Mouse (Mus musculus) cerebellum, postnatal 25 days (tissue): Measurements from ENCODE around the gene Pex3.
A peak's percentile ranks its signal among the peaks of the same experiment; 100 is the strongest.

Experiments used
- DNase-seq, 2 experiments: peaks; one replicate each; pipeline ENCODE4 v3.0.0; 2021; ENCODE audit warnings: mixed read lengths in 2 of 2

Pex3 gene

DNA sequence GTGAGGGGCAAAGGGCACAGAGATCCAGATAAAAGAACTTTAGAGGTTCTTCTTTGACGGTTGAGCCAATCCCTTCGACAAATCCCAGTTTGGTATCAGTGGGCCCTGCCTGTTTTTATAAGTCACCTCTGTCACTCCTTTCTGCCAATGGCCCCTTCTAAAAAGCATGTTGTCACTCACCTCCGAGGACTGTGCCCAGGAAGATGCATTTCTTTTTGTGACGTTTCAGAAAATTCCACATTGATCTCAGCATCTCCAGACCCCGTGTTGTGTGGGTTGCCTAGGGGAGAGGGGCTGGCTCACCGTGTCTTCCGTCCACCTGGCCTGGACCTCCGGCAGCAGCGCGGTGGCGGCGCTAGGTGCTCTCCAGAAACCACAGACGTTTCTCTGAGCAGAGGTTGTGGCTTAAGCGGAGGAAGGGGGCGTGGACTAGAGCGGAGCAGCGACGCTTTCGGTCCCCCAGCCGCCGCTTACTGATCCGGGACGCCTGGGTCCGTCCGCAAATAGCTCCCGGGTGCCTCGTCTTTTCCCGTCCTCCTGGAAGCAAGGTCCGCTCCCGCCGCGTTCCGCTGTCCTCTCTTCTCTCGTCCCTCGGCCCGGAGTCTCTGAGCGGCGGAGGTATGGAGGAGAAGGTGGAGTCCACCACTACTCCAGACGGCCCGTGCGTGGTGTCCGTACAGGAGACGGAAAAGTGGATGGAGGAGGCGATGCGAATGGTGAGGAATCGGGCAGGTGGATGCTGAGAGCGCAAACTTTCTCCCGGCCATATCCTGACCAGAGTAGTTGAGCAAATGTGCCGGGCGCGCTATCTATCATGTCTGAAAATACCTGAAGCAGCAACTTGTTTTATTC lies at the start of gene Pex3, which contains the start of gene Adat2:
TSS of gene Pex3 (minus strand) at position 497 of the 852 bp plus-strand sequence.
TSS of gene Adat2 (plus strand) at position 249 of the 852 bp plus-strand sequence.
- DNase-seq, result peak; percentile 92

- DNase-seq, result no peak
Measured at GRCm38 (mm10) chr10:13600926-13601325, 48.0 kb upstream of the Pex3 start.

- no peak for DNase-seq
Measured at GRCm38 (mm10) chr10:13597491-13597890, 44.5 kb upstream of the Pex3 start.

DNA sequence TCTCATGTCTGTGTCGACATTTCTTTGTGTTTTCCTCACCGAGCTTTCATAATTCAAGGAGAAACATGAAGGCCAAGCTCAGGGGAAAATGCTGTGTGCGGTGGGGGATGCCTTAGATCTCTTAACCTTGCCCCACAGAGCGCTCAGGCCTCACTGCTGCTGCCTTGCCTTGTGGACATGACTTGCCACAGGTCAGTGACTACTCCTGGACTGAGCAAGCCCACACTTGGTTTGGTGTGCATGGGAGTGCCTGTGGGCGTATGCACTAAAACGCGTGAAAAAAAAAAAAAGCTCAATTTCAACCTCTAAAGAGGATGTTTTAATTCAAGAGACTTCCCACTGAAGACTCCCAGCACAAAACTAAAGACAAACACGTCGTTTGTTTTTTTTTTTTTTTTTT lies 43.9 kb upstream of the Pex3 start:
- DNase-seq, result no peak

DNA sequence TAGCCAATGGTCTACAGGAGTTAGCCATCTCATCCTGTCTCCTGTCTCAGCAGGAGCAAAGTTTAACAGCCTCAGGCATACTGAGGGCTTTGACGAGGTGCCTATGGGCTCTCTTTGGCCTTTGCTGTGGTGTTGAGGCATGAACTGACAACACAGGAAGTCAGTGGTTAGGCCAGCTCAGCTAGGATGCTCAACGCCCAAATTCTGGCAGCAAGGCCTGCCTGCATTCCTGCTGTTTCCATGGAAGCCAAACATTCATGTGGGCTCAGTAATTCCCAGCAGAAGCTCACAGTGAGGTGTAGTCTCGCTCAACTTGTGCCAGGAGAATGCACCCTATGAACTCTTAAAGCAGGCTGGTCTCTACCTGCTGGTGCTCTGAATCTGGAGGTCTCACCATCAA lies 43.1 kb upstream of the Pex3 start:
- DNase-seq, result no peak

GRCm38 (mm10) chr10:13593529-13593928 lies 40.6 kb upstream of the Pex3 start:
- DNase-seq, result no peak

- DNase-seq, result no peak
Measured at GRCm38 (mm10) chr10:13592196-13592595, 39.3 kb upstream of the Pex3 start.

DNA sequence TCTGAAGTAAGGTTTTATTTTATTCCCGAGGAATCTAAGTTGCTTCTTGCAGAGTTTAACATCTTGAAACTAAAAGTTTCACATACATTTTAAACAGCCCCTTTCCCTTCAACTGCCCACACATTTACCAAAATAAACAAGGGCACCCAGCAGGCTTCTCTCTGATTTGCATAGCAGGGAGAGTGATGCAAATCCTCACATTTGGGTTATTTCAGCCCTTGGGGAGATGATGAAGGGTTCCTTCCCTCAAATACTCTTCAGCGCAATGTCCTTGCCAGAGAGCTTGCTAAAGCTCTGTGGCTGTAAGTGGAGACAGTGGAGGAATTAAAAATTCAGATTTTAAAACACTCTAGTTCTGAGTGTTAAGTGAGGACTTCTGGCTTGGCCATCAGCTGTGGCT lies 35.0 kb upstream of the Pex3 start:
- DNase-seq, result no peak

DNA sequence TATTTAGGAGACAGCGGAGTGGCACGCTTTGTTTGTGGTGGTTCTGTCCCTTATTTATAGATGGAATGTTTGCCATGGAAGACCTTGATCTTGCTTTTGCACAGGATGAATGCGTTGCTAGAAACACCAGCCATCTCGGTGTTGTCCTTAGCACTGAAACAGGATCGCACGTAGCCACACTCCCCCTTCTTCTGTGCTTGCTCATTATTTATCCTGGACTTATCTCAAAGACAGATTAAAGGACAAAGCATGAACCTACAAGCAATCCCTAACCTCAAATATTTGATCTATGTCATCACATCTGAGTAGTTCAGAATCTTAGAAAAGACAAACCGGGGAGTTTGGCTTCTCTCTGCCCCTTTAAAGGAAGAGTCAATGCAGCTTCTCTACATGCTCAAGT lies 24.2 kb upstream of the Pex3 start:
- no peak for DNase-seq

- no peak for DNase-seq
Measured at GRCm38 (mm10) chr10:13572410-13572809, 19.5 kb upstream of the Pex3 start.

DNA sequence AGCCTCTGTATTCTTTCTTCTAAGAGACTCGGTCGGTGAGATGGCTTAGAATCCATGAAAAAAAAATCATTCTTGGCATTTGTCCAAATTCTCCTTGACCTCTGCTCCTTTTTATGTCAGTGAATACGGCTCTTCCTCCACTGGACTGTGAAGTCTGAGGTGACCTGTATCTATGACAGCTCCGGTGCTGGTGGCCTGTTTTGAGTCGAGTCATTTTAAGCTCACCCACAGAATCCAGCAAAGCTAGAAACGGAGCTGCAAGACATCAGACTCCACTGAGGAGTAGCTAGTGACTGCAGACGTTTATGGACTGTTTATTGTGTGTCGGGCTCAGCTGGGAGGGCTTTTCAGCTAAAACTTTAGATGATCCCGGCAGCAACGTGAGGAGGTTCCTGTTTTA lies 19.1 kb upstream of the Pex3 start:
- no peak for DNase-seq

DNA sequence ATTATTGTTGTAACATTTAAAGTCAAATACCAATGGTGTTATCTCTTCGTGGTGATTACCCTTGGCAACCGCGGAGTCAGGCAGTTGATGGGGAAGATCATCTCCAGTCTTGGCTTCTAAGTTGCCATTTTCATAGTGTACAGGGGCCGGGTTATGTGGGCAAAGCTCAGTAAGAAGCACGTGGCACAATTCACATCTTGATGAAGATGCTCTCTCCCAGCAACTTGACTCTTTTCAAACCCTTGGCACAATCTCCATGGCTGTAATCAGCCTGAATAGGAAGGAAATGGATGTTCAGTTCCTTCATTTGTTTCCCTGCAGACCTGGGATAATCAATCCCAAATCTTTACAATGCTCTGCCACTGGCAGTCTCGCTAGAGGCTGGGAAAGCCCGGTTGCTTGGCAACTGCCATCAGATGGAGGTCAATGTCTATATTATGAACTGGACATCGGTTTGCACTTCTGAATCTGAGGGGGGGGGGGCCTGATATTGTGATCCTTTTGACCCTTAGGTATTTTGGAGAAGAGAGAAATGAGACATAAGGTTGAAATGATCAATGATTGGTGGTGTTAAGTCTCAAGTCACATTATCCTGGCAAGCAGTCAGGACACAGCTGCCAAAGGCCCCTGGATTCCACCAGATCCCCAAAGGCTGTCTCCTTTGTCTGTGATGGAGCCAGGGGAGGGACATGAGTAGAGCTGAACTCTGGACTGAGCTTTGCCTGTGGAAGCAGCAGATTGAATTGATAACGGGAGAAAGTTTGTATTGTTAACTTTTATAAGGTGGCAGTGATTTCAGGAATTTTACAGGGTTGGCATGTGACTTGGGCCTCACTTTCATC lies 18.0 kb upstream of the Pex3 start:
- no peak for DNase-seq

DNA sequence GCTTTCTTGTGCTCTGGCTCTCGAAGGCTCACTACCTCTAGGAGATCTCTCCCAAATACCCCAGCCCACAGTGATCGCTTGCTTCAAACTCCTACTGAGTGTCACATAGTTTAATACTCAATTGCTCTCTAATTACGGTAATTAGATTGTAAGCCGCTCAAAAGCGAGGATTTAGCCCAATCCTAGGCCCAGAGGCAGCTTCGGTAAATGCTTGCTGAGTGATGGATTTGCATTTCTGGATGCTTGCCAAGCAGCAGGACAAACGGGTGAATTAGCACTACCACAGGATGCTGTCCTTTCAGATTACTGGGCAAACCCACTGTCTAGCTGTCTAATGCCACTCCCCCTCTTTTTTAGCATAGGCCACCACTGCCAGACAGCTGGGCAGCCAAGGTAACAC lies 16.9 kb upstream of the Pex3 start:
- DNase-seq, result no peak

GRCm38 (mm10) chr10:13566393-13566792 lies 13.5 kb upstream of the Pex3 start:
- DNase-seq, result no peak

- no peak for DNase-seq
Measured at GRCm38 (mm10) chr10:13565080-13565448, 12.1 kb upstream of the Pex3 start.

DNA sequence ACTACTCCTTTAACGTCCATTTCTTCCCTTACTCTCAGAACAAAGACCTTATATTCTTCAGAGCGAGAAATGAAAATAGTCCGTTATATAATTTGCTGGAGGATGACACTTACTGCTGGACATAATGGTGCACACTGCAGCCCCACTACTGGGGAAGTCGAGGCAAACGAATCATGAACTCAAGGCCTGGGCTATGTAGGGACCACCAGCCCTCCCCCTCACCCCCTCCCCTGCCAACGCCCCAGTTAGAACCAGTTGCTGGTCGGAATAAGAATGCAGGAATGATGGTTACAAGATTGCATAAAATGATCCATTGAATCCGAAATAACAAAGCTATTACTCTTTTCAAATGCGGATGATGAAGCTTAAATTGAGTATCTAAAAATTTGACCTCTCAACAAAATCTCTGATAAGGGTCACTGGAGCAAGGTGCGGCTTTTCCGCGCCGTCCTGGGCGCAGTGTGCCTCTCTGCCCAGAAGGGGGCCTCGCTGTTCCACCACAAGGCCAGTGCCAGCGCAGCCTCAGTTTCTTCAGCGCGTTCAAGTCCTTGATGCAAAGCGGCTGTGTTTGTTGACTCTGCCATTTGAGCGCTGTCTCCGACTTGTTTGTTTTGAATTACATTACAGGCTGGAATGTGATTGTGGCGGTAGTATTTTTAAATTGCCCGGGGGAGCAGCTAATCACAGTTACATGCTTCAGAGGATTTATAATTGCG lies 11.6 kb upstream of the Pex3 start:
- DNase-seq, result peak; percentile 80 to 87

- DNase-seq, result no peak
Measured at GRCm38 (mm10) chr10:13560014-13560674, 7.2 kb upstream of the Pex3 start.

- no peak for DNase-seq
Measured at GRCm38 (mm10) chr10:13554316-13554715, 1.4 kb upstream of the Pex3 start.

- DNase-seq, result no peak
Measured at GRCm38 (mm10) chr10:13553498-13553985, 600 bp upstream of the Pex3 start.

DNA sequence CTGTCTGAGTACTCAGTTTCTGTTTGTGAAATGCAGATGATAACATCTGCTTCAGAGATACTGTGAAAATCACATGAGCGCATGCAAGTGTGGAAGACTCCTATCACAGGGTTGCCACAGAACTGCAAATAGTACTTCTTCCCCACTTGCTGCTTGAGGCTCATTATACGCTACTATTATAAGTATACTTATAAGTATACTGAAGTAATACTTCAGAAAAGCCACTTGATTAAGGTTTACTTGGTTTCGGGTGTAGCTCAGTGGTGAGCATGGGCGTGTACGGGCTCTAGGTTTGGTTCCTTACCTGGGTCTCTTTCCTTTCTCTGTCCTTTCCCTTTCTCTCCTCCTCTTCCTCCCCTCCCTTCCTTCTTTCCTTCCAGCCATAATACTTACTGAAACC lies 11.2 kb downstream of the Pex3 start:
- no peak for DNase-seq

DNA sequence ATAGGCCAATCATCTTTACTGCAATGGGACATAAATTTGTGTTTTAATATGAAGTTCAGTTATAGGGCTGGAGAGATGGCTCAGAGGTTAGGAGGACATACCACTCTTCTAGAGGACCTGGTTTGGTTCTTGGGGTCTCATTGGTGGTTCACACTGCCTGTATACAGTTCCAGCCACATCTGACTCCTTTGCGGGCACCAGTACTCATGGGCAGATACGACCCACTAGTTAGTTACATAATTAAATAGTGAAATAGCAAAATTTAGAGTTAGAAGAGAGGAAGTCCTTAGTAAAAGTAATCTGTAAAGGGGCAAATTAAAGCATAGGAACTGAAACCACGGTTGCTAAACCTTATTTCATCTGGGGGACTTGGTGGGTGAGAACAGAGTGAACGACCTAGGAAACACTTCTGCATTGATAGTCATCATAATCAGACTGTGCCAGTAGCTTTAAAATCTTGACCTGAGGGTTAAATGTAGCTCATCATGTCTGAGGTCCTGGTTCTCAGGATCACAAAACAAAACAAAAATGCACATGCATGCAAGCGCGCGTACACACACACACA lies 13.1 kb downstream of the Pex3 start:
- DNase-seq, result no peak

- DNase-seq, result no peak
Measured at GRCm38 (mm10) chr10:13536706-13537105, 16.2 kb downstream of the Pex3 start.
